Mouse (Mus musculus): Measurements from ENCODE around the gene Per2.
"Not testable (repeated sequence)": the region's sequence is repeated elsewhere in the genome, so short reads cannot be mapped to it uniquely, and the experiment has no call there.

Per2 gene

GRCm38 (mm10) chr1:91459059-91459809 lies at the start of gene Per2:
Gene Per2, minus strand, starts transcription at chr1:91459324.
- peak; percentile 100 for DNase-seq

DNA sequence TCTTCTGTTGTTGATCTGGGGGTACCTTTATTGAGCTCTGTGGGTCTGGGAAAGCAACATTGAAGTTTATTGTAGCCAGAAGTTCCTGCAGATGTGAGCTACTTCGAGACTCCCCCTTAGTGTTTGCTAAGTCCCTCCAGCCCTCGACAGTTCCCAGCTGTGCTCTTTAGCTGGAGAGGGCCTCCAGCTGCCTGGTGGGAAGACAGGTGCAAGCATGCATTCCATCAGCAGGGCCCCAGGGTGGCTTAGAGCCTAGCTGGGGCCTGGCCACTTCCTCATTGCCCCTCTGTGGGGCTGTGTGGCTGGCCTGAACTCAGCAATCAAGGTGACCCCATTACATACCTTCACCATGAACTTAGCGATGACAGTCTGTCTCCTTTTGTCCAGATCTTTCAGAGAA lies 45.5 kb upstream of the Per2 start:
- no peak for DNase-seq

DNA sequence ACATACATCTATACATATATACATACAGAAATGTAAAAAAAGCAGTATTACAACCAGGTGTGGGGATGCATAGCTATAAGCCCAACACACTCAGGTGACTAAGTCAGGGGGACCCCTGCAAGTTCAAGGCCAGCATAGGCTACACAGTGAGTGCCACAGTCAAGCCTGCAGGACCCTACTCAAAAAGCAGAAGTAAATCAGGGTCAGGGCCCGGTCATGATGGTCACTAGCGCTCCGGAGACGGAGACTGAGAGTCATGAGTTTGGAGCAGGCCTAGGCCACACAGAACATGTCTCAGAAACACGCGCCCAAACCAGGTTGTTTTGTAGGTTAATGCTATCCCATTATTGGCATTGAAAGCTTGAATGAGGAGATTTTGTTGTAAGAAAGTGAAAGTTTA lies 39.5 kb upstream of the Per2 start:
- no peak for DNase-seq

DNA sequence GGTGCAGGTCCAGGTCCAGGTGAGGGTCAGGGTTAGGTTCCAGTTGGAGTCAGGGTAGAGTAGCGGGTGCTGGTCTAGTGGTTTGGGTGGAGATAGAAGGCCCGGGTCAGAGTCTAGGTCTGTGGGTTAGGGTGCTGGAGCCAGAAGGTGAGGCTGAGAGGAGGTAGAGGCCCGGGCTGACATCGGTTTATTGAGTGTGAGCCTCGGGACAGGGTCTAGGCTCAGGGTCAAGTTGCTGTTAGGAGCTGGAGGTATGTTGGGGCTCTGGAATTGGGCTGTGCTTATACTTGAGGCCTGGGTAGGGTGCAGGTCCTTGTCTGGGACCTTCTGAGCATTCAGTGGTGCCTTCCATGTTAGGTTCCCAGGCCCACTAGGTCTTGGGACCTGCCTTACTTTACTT lies 36.2 kb upstream of the Per2 start:
- DNase-seq, result no peak

DNA sequence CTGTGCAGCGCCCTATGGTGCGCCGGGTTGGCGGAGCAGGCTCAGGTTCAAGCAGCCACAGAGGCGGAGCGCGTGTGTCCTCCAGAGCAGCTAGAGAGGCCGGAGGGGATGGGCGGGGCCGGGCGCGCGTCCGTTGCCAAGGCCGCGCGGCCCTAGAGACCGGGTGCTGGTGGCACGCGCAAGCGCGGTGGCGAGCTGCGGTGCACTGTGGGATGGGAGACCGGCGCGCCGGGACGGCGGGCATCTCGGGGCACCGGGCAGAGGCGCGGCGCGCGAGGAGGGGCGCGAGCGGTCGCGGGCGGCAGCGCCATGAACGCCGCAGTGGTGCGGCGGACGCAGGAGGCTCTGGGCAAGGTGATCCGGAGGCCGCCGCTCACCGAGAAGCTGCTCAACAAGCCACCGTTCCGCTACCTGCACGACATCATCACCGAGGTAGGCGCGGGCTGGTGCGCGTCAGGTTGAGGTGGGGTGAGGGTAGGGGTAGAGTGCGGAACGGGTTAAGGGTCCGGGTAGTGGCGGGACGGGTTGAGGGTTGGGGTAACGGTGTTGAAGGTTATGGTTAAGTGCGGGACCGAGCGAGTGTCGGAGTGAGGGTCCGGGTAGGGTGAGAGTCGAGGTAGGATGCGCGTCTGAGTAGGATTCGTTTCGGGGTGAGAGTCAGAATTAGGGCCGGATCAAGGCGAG lies 35.5 kb upstream of the Per2 start, which contains the start of gene Traf3ip1:
Gene Traf3ip1 (plus strand): TSS at position 191 of the 684 bp plus-strand sequence.
- peak; percentile 96 for DNase-seq

DNA sequence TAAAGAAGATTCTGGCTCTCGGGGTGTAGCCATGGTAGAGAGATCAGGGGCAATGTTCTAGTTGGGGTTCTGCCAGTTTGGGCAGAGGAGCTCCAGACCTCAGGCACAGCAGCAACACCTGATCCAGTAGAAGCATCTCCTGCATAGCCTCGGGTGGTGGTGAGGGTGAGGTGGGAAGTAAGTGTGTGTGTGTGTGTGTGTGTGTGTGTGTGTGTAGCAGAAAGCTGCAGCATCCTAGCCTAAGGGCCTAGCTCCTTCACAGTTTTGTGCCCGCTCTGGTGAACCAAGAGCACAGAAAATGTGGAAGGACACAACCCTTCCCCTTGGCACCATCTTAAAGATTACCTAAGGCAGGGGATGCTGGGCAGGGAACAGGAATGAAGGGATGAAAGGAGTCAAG lies 34.8 kb upstream of the Per2 start:
- no peak for DNase-seq

DNA sequence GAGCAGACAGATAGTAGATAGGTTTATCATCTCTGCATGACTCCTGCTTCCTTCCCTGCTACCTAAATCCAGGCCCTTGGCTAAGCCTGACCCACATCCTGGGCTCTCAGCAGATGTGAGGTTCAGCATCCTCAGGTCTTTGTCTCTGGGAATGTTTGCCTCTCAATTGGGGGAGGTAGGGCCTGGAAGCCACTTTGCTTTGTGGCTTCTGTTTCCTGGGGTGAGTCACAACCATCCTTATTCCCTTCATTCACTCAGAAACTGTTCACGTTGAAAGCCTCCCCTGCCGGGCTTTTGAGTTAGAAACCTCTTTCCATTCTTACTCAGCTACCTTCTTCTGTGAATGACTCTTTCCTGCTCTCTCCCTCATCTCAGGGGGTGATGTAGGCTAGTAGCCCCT lies 33.6 kb upstream of the Per2 start:
- DNase-seq, result no peak

GRCm38 (mm10) chr1:91490322-91490721 lies 31.2 kb upstream of the Per2 start:
- no peak for DNase-seq

- DNase-seq, result no peak
These were observed 27.0 kb upstream of the Per2 start for GRCm38 (mm10) chr1:91486165-91486564.

DNA sequence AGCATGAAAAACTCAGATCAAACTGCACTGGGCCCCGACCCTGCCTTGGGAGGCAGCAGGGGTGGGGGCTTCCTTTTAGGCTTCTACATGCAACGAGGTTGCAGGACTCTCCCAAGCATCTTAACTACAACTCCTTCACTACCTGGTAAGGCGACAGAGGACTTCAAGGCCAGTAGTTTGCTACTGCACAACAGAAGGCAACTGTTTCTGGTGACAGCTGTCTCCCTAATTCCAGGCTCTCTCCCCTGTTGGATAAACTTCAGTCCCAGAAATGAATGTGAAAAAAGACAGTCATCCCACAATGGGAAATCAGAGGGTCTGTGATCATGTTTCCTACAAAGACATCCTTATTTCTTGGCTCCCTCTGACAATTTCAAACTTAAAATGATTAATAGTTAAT lies 26.3 kb upstream of the Per2 start:
- DNase-seq, result no peak

- no peak for DNase-seq
These were observed 24.9 kb upstream of the Per2 start for GRCm38 (mm10) chr1:91484011-91484346.

DNA sequence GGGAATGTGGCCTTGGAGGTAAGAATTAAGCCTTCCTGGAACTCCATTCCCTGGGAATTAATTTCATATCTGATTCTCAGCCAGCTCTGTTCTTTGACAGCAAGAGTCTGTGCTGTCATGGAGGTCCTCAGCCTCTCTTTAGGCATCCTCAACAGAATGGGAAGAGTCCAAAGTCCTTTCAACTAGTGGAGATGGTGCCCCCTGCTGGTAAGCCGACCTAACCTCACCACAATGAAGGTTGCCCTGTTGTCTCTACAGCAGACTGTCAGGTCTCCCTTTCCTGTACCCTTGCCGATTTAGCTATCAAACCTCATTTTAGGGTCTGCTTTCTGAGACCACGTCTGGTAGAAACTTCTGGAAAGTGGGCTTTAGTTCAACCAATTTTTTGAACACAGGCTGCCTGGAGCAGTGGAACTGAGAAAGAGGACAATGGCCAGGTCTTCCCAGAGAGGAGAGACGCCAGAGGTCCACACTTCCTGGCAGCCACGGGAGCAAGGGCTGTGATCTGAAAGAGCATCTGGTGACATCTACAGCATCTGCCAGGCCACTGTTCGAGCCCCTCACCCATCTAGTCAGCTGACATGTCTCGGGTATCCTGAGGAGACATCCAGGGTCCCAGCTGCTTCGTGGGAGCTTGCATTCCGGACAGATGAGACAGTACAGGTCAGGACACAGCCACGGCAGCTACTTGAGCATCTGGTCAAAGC lies 24.3 kb upstream of the Per2 start:
- DNase-seq, result peak; percentile 86

GRCm38 (mm10) chr1:91482616-91483211 lies 23.6 kb upstream of the Per2 start:
- no peak for DNase-seq

GRCm38 (mm10) chr1:91478958-91479357 lies 19.8 kb upstream of the Per2 start:
- DNase-seq, result no peak

GRCm38 (mm10) chr1:91478145-91478544 lies 19.0 kb upstream of the Per2 start:
- not testable (repeated sequence) for DNase-seq

GRCm38 (mm10) chr1:91469888-91470419 lies 10.8 kb upstream of the Per2 start:
- no peak for DNase-seq

- DNase-seq, result no peak
These were observed 7.1 kb upstream of the Per2 start for GRCm38 (mm10) chr1:91466186-91466585.

DNA sequence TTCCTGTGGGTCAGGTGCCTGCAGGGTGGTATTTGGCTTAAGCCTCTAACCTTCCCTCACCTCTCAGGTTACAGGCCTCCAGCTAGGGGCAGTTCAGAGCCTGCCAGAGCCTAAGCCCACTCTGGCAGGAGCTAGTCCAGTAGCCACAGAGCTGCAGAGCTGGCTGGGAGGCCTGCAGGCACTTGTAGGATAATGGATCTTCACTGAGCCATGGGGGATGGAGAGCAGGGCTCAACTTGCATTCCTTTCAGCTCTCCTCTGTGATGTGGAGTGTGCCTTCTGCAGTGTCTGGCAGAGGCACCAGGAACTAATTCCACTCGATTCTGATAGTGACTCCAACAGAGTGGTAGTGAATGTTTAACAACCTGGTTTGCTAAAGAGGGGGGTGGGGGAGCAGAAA lies 6.1 kb upstream of the Per2 start:
- no peak for DNase-seq

DNA sequence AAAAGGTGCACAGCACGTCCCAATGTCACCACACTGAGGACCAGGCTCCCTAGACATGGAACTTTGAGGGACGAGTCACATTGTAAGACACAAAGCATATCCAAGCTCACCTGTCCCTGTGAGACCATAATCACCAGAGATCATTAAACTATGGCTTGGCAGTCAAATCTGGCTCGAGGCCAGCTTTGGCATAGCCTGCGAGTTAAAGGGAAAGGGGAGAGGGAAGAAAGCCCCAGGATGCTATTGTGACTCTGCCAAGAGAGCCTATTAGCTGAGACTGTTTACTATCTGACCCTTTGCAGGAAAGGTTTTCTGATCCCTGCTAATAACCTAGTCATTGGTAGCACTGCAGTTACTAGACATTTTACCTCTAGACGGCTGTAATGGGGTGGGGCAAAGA lies 5.3 kb upstream of the Per2 start:
- DNase-seq, result peak; percentile 38

DNA sequence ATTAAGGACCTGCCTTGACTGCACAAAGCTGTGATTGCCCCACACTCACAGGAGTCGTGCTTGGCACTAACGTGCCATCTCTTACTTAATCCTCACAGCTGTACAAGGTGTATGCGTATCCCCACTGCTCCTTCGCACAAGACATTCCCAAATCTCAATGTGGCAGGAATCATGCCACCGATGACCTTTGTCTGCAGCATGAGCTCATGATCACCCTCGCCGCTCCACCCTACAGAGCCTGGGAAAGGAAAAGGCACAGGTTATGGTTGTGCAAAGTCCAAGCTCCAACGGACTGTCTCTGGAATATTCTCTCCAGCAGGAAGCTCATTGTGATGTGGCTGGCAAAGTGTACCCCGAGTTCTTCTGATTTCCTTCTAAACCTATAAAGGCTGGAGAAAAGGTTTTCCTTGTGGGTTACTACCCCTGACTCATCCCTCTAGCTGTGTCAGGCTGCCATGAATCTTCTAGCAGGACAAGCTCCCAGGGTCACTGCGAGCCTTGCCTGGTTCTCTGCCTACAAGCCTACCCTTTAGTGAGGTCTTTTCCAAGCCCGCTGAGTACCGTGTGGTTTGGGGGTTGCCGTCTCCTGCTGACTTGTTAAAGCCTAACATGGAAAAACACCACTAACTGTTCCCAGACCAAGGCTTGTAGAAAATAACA lies 4.3 kb upstream of the Per2 start:
- DNase-seq, result no peak

DNA sequence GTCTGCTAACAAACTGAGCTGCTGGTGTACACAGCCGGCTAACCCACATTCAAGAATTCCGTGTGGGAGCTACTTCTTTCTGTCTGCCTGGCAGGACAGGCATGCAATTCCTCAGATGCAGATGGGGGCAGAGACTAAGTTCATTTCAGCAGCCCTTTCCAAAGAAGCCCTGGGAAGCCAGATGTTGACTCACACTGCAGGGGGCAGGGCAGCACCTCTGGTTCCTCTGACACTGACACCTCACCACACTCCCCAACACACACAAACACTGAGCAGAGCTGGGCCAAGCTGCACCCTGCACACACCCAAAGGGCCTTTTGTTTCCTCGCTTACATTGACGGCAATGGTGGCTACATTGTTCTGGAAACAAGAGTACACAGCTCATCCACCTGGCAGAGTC lies 1.4 kb upstream of the Per2 start:
- DNase-seq, result no peak

- DNase-seq, result no peak
These were observed 945 bp upstream of the Per2 start for GRCm38 (mm10) chr1:91460069-91460468.

Measured in retina, postnatal 1 day (tissue).